Mouse (Mus musculus) testis, adult 2 months (tissue): ENCODE data around the gene Col23a1.

Source experiments
- CTCF ChIP-seq: fragments of 200-500 bp; IDR thresholded peaks from 2 replicates; pipeline ENCODE4 v1.5.1; 2012; ENCODE audit warnings: low read depth, mild to moderate bottlenecking, inconsistent platforms, low read length, moderate library complexity; ENCODE audit not compliant: control insufficient read depth, insufficient read depth, insufficient replicate concordance
- POLR2A ChIP-seq: fragments of 200-500 bp; IDR thresholded peaks from 2 replicates; pipeline ENCODE4 v1.6.1; 2012; ENCODE audit warnings: low read depth, mild to moderate bottlenecking, inconsistent platforms, low read length, moderate library complexity; ENCODE audit not compliant: control insufficient read depth

GRCm38 (mm10) chr11:51345481-51346465 is 56.1 kb downstream of the Col23a1 start:
- no peak for TF ChIP-seq POLR2A
- TF ChIP-seq CTCF, result no peak
